ENCODE assay signal across 24 mouse cellular contexts in genomic region chr1:137352390-137353027, GRCm38 (mm10).
"Had no signal": no experiment of that assay in that cellular context is flagged by ENCODE, and none has a peak within 500 bp of the region (broad histone marks: within the 10 kb centered on the region; RNA-seq: fewer than 3 reads in every experiment).

No protein-coding gene starts in this region.

- H3K27me3 ChIP-seq: heart, embryonic 13.5 days; heart, embryonic 15.5 days; hindbrain, embryonic 13.5 days; hindbrain, embryonic 15.5 days; kidney, embryonic 15.5 days; limb, embryonic 13.5 days; limb, embryonic 15.5 days had no signal

- H3K9ac ChIP-seq: forebrain, postnatal 0 days; heart, embryonic 13.5 days; heart, embryonic 15.5 days; hindbrain, embryonic 13.5 days; hindbrain, embryonic 15.5 days; kidney, embryonic 15.5 days; limb, embryonic 13.5 days; limb, embryonic 15.5 days had no signal

- DNase-seq: forebrain, postnatal 0 days; gastrocnemius, postnatal 14 days; gastrocnemius, postnatal 36 days; heart, adult 18-20 months; heart, postnatal 14 days; heart, postnatal 36 days; kidney, adult 11 months; kidney, adult 2 months; kidney, adult 9 months; kidney, postnatal 14 days; kidney, postnatal 36 days; layer of hippocampus, adult 9-11 months; layer of hippocampus, postnatal 36 days; left cerebral cortex, postnatal 4 days had no signal

- H3K4me3 ChIP-seq: heart, embryonic 10.5 days; heart, embryonic 13.5 days; heart, embryonic 15.5 days; hindbrain, embryonic 13.5 days; hindbrain, embryonic 15.5 days; kidney, embryonic 15.5 days; limb, embryonic 13.5 days; limb, embryonic 15.5 days had no signal

- H3K36me3 ChIP-seq: heart, embryonic 10.5 days; heart, embryonic 13.5 days; heart, embryonic 15.5 days; hindbrain, embryonic 13.5 days; hindbrain, embryonic 15.5 days; kidney, embryonic 15.5 days; limb, embryonic 13.5 days; limb, embryonic 15.5 days had no signal

- H3K27ac ChIP-seq: heart, embryonic 10.5 days; heart, embryonic 13.5 days; heart, embryonic 15.5 days; hindbrain, embryonic 13.5 days; hindbrain, embryonic 15.5 days; hindbrain, postnatal 0 days; kidney, embryonic 15.5 days; limb, embryonic 13.5 days; limb, embryonic 15.5 days had no signal

- H3K4me1 ChIP-seq: heart, embryonic 10.5 days; heart, embryonic 15.5 days; hindbrain, embryonic 13.5 days; hindbrain, embryonic 15.5 days; kidney, embryonic 15.5 days; limb, embryonic 13.5 days; limb, embryonic 15.5 days had no signal

- H3K9me3 ChIP-seq: heart, embryonic 10.5 days; heart, embryonic 13.5 days; heart, embryonic 15.5 days; hindbrain, embryonic 13.5 days; hindbrain, embryonic 15.5 days; kidney, embryonic 15.5 days; limb, embryonic 13.5 days; limb, embryonic 15.5 days had no signal

- ATAC-seq: forebrain, postnatal 0 days; hindbrain, postnatal 0 days; intestine, embryonic 16.5 days had no signal

- H3K4me2 ChIP-seq: heart, embryonic 13.5 days; heart, embryonic 15.5 days; hindbrain, embryonic 13.5 days; hindbrain, embryonic 15.5 days; kidney, embryonic 15.5 days; limb, embryonic 13.5 days; limb, embryonic 15.5 days had no signal
